In genomic region chr8:85007686-85008085, GRCm38 (mm10) we compare ENCODE assay signal across 9 mouse cellular contexts. TPM values are rescaled to one million over a fixed set of nuclear protein-coding genes. Genes with fewer than 3 reads are reported as not detected.
DNase-seq lines count a peak whose midpoint lies in the region; ATAC-seq and TF ChIP-seq lines count a peak whose summit lies in the region.
"Had no signal": no experiment of that assay in that cellular context is flagged by ENCODE, and none has a peak within 500 bp of the region (broad histone marks: within the 10 kb centered on the region; RNA-seq: fewer than 3 reads in every experiment).

No protein-coding gene starts in this region.

- no peaks in the 10 kb centered on the region for H3K4me1 ChIP-seq in thymus, adult 2 months (replicated peaks; ENCODE audit: control insufficient read depth, insufficient read depth, low read length)
- peaks cover 12% of the 10 kb centered on the region for H3K4me1 ChIP-seq in liver, embryonic 12.5 days
- no peaks in the 10 kb centered on the region for H3K4me1 ChIP-seq in midbrain, embryonic 14.5 days (ENCODE audit: control insufficient read depth, insufficient read depth, low read length)
- H3K4me1 ChIP-seq: lung, embryonic 15.5 days had no signal

- TF ChIP-seq POLR2A in thymus, adult 2 months (IDR thresholded peaks at IDR 0.05; ENCODE audit: control insufficient read depth, extremely low read depth, insufficient read depth, low read length, poor library complexity) = no peak

- H3K9me3 ChIP-seq in liver, embryonic 12.5 days (replicated peaks) = no peaks in the 10 kb centered on the region
- H3K9me3 ChIP-seq in midbrain, embryonic 14.5 days (ENCODE audit: control insufficient read depth, low read length) = no peaks in the 10 kb centered on the region
- H3K9me3 ChIP-seq: lung, embryonic 15.5 days had no signal

- WGBS in thymus, adult 2 months = 32% methylated on average over 25 of the region's 25 CpGs
- 17% methylated on average over 25 of the region's 25 CpGs for whole genome bisulfite sequencing in liver, embryonic 12.5 days (ENCODE audit: insufficient replicate concordance)
- WGBS in midbrain, embryonic 14.5 days = 15% methylated on average over 25 of the region's 25 CpGs

- TF ChIP-seq CTCF in thymus, adult 2 months (IDR thresholded peaks at IDR 0.05; ENCODE audit: borderline replicate concordance, control insufficient read depth, extremely low read depth, insufficient read depth, low read length, poor library complexity) = peak; percentile 57; the same call in 1 of the 2 replicates

- H3K4me2 ChIP-seq in liver, embryonic 12.5 days = peak overlapping the region; percentile 10; the same call in 1 of the 2 replicates
- no peak overlapping the region for H3K4me2 ChIP-seq in midbrain, embryonic 14.5 days (ENCODE audit: low read length)
- H3K4me2 ChIP-seq: lung, embryonic 15.5 days had no signal

- no peaks in the 10 kb centered on the region for H3K36me3 ChIP-seq in thymus, adult 2 months (ENCODE audit: control insufficient read depth, insufficient read depth, low read length)
- H3K36me3 ChIP-seq in liver, embryonic 12.5 days = 0 out of 2 replicates have a peak, but pooled peaks cover 2% of the 10 kb centered on the region
- H3K36me3 ChIP-seq in midbrain, embryonic 14.5 days (ENCODE audit: control insufficient read depth, insufficient read depth, low read length) = peaks cover 4% of the 10 kb centered on the region; the same call in 1 of the 2 replicates
- H3K36me3 ChIP-seq: lung, embryonic 15.5 days had no signal

- no peak overlapping the region for H3K9ac ChIP-seq in liver, embryonic 12.5 days
- no peak overlapping the region for H3K9ac ChIP-seq in midbrain, embryonic 14.5 days (replicated peaks; ENCODE audit: low read length)
- H3K9ac ChIP-seq: lung, embryonic 15.5 days had no signal

- H3K4me3 ChIP-seq in thymus, adult 2 months (ENCODE audit: control insufficient read depth, insufficient read depth, low read length) = no peak overlapping the region
- no peak overlapping the region for H3K4me3 ChIP-seq in liver, embryonic 12.5 days
- H3K4me3 ChIP-seq in midbrain, embryonic 14.5 days (replicated peaks; ENCODE audit: low read depth, low read length) = no peak overlapping the region
- H3K4me3 ChIP-seq: lung, embryonic 15.5 days had no signal

- no peak overlapping the region for H3K27ac ChIP-seq in thymus, adult 2 months (ENCODE audit: control insufficient read depth, insufficient read depth, low read length)
- H3K27ac ChIP-seq in liver, embryonic 12.5 days = no peak overlapping the region
- H3K27ac ChIP-seq in midbrain, embryonic 14.5 days (replicated peaks; ENCODE audit: low read depth, low read length) = no peak overlapping the region
- H3K27ac ChIP-seq: lung, embryonic 15.5 days had no signal

- DNase-seq in gastrocnemius, postnatal 10 days = peak; percentile 60
- no peak for DNase-seq in gastrocnemius, adult 8-10 months (ENCODE audit: low spot score in 2 of 2)
- DNase-seq in thymus, adult 2 months = peak; percentile 32
- DNase-seq in thymus, adult 18-20 months = no peak
- DNase-seq in testis, postnatal 10 days (ENCODE audit: low spot score) = peak; percentile 79
- no peak for DNase-seq in cerebellum, postnatal 14 days
- no peak for DNase-seq in midbrain, embryonic 14.5 days

- no peak; the same call in 1 of the 2 replicates for ATAC-seq in liver, embryonic 12.5 days
- no peak for ATAC-seq in midbrain, embryonic 14.5 days (ENCODE audit: low FRiP score, low TSS enrichment)

- no peaks in the 10 kb centered on the region; the same call in 1 of the 2 replicates for H3K27me3 ChIP-seq in thymus, adult 2 months (ENCODE audit: control insufficient read depth, insufficient read depth, low read length)
- peaks cover 68% of the 10 kb centered on the region for H3K27me3 ChIP-seq in liver, embryonic 12.5 days (replicated peaks)
- peaks cover 19% of the 10 kb centered on the region for H3K27me3 ChIP-seq in midbrain, embryonic 14.5 days (ENCODE audit: control insufficient read depth, insufficient read depth, low read length)

RNA-seq across cellular contexts. Expression of gene Best2, which starts 6.6 kb away (rescaled TPM):
- total RNA-seq in gastrocnemius, postnatal 10 days (2021) = not detected
- total RNA-seq in gastrocnemius, adult 8-10 months (2022) = not detected
- 0.66 and 0.67 TPM in 2 replicates for polyA plus RNA-seq in thymus, adult 2 months (2012; rRNA removed)
- not detected in 2 replicates for polyA plus RNA-seq in liver, embryonic 12.5 days (2016; fragmentation: Nextera tagmentation; extraction: Ambion mirVana)
- polyA plus RNA-seq in midbrain, embryonic 14.5 days (2014; fragmentation: Nextera tagmentation; extraction: Ambion mirVana) = not detected in 2 replicates
- polyA plus RNA-seq: lung, embryonic 15.5 days had no signal

RNA-seq across cellular contexts. Expression of gene Hook2, which starts 17.3 kb away (rescaled TPM):
- 1 to 10 TPM; 2.3 to 2.7 TPM for total RNA-seq in gastrocnemius, postnatal 10 days (2021)
- 1 to 10 TPM; 2.0 to 3.1 (median 2.6) TPM for total RNA-seq in gastrocnemius, adult 8-10 months (2022)
- polyA plus RNA-seq in thymus, adult 2 months (2012; rRNA removed) = 7.2 and 7.4 TPM in 2 replicates
- polyA plus RNA-seq in liver, embryonic 12.5 days (2016; fragmentation: Nextera tagmentation; extraction: Ambion mirVana) = 10.8 and 10.9 TPM in 2 replicates
- polyA plus RNA-seq in midbrain, embryonic 14.5 days (2014; fragmentation: Nextera tagmentation; extraction: Ambion mirVana) = 25.8 and 31.4 TPM in 2 replicates

RNA-seq across cellular contexts. Expression of gene Asna1, which starts 17.4 kb away (rescaled TPM):
- total RNA-seq in gastrocnemius, postnatal 10 days (2021) = 10 to 100 TPM; 47.4 to 47.8 TPM
- 10 to 100 TPM; 57.1 to 67.3 (median 58.8) TPM for total RNA-seq in gastrocnemius, adult 8-10 months (2022)
- 139 and 152 TPM in 2 replicates for polyA plus RNA-seq in thymus, adult 2 months (2012; rRNA removed)
- polyA plus RNA-seq in liver, embryonic 12.5 days (2016; fragmentation: Nextera tagmentation; extraction: Ambion mirVana) = 85.8 and 87.3 TPM in 2 replicates
- polyA plus RNA-seq in midbrain, embryonic 14.5 days (2014; fragmentation: Nextera tagmentation; extraction: Ambion mirVana) = 130 and 155 TPM in 2 replicates

RNA-seq across cellular contexts. Expression of gene Trir, which starts 18.9 kb away (rescaled TPM):
- 10 to 100 TPM; 94.0 to 98.0 TPM for total RNA-seq in gastrocnemius, postnatal 10 days (2021)
- total RNA-seq in gastrocnemius, adult 8-10 months (2022) = 10 to 100 TPM; 57.5 to 74.2 (median 66.1) TPM
- 172 and 173 TPM in 2 replicates for polyA plus RNA-seq in thymus, adult 2 months (2012; rRNA removed)
- 133 and 139 TPM in 2 replicates for polyA plus RNA-seq in liver, embryonic 12.5 days (2016; fragmentation: Nextera tagmentation; extraction: Ambion mirVana)
- polyA plus RNA-seq in midbrain, embryonic 14.5 days (2014; fragmentation: Nextera tagmentation; extraction: Ambion mirVana) = 157 and 191 TPM in 2 replicates

RNA-seq across cellular contexts. Expression of gene Tnpo2, which starts 29.0 kb away (rescaled TPM):
- 10 to 100 TPM; 27.7 to 35.6 TPM for total RNA-seq in gastrocnemius, postnatal 10 days (2021)
- 10 to 100 TPM; 28.3 to 38.4 (median 32.6) TPM for total RNA-seq in gastrocnemius, adult 8-10 months (2022)
- 138 and 144 TPM in 2 replicates for polyA plus RNA-seq in thymus, adult 2 months (2012; rRNA removed)
- 31.1 and 32.3 TPM in 2 replicates for polyA plus RNA-seq in liver, embryonic 12.5 days (2016; fragmentation: Nextera tagmentation; extraction: Ambion mirVana)
- 32.0 and 41.0 TPM in 2 replicates for polyA plus RNA-seq in midbrain, embryonic 14.5 days (2014; fragmentation: Nextera tagmentation; extraction: Ambion mirVana)

Comparison
In these comparisons a context has a peak if more than half of its experiments do, and no peak if none do; other contexts are left out.
1. DNase-seq: peak in gastrocnemius, postnatal 10 days (single experiment), thymus, adult 2 months (single experiment) and testis, postnatal 10 days (single experiment); none in gastrocnemius, adult 8-10 months (0 of 2), thymus, adult 18-20 months (0 of 2), cerebellum, postnatal 14 days (0 of 2) and midbrain, embryonic 14.5 days (single experiment).